Mouse (Mus musculus) cerebellum, adult 2 months (tissue): ENCODE data around the gene Gm21897. TPM values are rescaled to one million over a fixed set of nuclear protein-coding genes. Genes with fewer than 3 reads are reported as not detected.

Source experiments
- DNase-seq, 2 experiments: peaks; one replicate each; pipeline ENCODE4 v3.0.0; 2021
- H3K27ac ChIP-seq: fragments of 200-500 bp; 2 replicates; pipeline ENCODE4 v1.5.1; 2012; ENCODE audit warnings: low read length, control low read depth, inconsistent platforms; ENCODE audit not compliant: insufficient read depth
- H3K27me3 ChIP-seq: fragments of 200-500 bp; 2 replicates; pipeline ENCODE4 v1.6.1; 2012; ENCODE audit warnings: inconsistent platforms, mild to moderate bottlenecking, low read length, moderate library complexity; ENCODE audit not compliant: control insufficient read depth, insufficient read depth
- H3K4me1 ChIP-seq: fragments of 200-500 bp; 2 replicates; pipeline ENCODE4 v1.6.1; 2011; ENCODE audit warnings: low read length; ENCODE audit not compliant: control insufficient read depth, insufficient read depth
- H3K4me3 ChIP-seq: fragments of 200-500 bp; replicated peaks from 2 replicates; pipeline ENCODE3; 2011; ENCODE audit warnings: mild to moderate bottlenecking, low read depth, low read length, control low read depth; ENCODE audit not compliant: insufficient read depth
- CTCF ChIP-seq: fragments of 200-500 bp; IDR thresholded peaks from 2 replicates; pipeline ENCODE4 v1.5.1; 2011; ENCODE audit warnings: low read depth, mild to moderate bottlenecking, control low read depth, low read length, moderate library complexity, borderline replicate concordance; ENCODE audit not compliant: insufficient read depth
- POLR2A ChIP-seq: fragments of 200-500 bp; IDR thresholded peaks from 2 replicates; pipeline ENCODE4 v1.6.1; 2011; ENCODE audit warnings: low read length, control low read depth, borderline replicate concordance; ENCODE audit not compliant: insufficient read depth
- WGBS: fragments of 180-500 bp; shearing (Covaris S2); methylation state at CpG from one replicate; pipeline ENCODE4 v1.1.7; 2018; 5-methylcytosine and 5-hydroxymethylcytosine counted together
- polyA plus RNA-seq: library from polyadenylated mRNA; depleted of rRNA; stranded (reverse); fragments of >200 nt; gene quantifications from 2 replicates; pipeline ENCODE4 v1.2.3, GENCODE M21; 2012

The Gm21897 gene
- polyA plus RNA-seq, 1 experiment: not detected

- Histone ChIP-seq H3K4me3 (no peak overlapping the region), H3K4me1 (no peaks in the 10 kb centered on the region), H3K27ac (no peak overlapping the region), H3K27me3 (no peaks in the 10 kb centered on the region)
- DNase-seq: no peak
- TF ChIP-seq CTCF (no peak), POLR2A (no peak)
- WGBS: 58% methylated on average over 2 of the region's 2 CpGs
Observed at GRCm38 (mm10) chr16:15349381-15349780, 32.1 kb downstream of the Gm21897 start.

GRCm38 (mm10) chr16:15351301-15351700 is 34.0 kb downstream of the Gm21897 start:
- no peaks in the 10 kb centered on the region for H3K27me3 ChIP-seq
- TF ChIP-seq POLR2A: no peak
- H3K4me3 ChIP-seq: no peak overlapping the region
- no peak overlapping the region for H3K27ac ChIP-seq
- 26% methylated on average over 1 of the region's 1 CpGs for WGBS
- DNase-seq: no peak
- no peaks in the 10 kb centered on the region for H3K4me1 ChIP-seq

DNA sequence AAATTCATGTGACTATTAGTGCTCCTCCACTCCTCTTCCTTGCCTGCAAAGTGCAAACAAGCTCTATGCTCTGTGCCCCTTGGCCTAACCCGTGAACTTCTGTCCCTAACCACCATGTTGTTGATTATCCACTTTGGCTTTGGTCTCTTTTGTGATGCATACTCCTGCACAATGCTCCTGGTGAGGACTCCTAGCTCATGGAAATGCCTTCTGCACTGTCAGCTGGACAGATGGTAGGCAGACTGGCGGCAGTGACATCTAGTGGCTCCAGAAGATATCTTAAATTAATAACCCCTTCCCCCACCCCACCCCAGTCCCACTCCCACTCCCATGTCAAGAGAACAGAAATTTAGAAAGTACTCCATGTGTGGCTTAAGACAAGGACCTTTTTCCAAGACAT is 35.1 kb downstream of the Gm21897 start:
- H3K4me1 ChIP-seq: no peaks in the 10 kb centered on the region
- no peak for DNase-seq
- H3K4me3 ChIP-seq: no peak overlapping the region
- no peaks in the 10 kb centered on the region for H3K27me3 ChIP-seq
- TF ChIP-seq POLR2A (no peak), CTCF (no peak)
- H3K27ac ChIP-seq: no peak overlapping the region
- WGBS: 29% methylated on average over 2 of the region's 2 CpGs

GRCm38 (mm10) chr16:15354901-15355300 is 37.6 kb downstream of the Gm21897 start:
- Histone ChIP-seq H3K4me3 (no peak overlapping the region), H3K4me1 (no peaks in the 10 kb centered on the region), H3K27me3 (no peaks in the 10 kb centered on the region), H3K27ac (no peak overlapping the region)
- no peak for TF ChIP-seq POLR2A
- TF ChIP-seq CTCF: no peak
- no peak for DNase-seq
- 51% methylated on average over 2 of the region's 2 CpGs for WGBS

DNA sequence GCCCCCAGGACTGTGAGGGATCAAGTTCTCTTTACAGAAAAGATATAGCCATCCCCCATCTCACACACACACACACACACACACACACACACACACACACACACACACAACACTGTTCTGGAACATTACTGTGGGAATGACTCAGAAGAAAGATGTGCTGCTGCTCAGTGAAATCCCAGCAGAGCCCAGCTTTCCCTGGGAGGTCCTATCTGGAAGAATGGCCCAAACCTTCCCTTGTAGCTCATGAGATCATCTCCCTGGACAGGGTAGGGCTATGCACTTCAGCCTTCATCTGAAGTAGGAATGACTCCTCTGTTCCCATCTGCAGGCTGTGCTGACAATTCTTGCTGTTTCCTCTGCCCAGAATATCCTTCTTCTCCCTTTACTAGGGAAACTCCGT is 38.1 kb downstream of the Gm21897 start:
- 79% methylated on average over 1 of the region's 1 CpGs for WGBS
- Histone ChIP-seq H3K4me3 (no peak overlapping the region), H3K27me3 (no peaks in the 10 kb centered on the region), H3K27ac (no peak overlapping the region), H3K4me1 (no peaks in the 10 kb centered on the region)
- no peak for TF ChIP-seq CTCF
- no peak for TF ChIP-seq POLR2A
- no peak for DNase-seq

DNA sequence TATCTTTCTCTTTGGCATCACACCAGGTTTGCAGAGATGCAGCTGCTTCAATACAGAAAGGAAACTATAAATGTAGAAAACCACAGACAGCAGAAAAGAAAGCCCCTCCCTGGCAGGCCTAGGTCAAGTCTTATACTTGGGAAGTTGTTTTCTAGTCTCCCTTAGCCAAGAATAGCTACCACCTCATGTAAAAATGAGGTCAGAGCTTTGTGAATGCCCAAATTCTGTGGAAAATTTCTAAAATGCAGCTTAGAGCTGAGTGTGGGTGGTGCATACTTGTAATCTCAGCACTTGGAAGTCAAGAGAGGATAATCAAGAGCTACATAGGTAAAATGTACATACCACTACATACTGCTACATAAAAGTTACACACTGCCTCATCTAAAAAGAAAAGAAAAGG is 40.5 kb downstream of the Gm21897 start:
- Histone ChIP-seq H3K4me3 (no peak overlapping the region), H3K27me3 (no peaks in the 10 kb centered on the region), H3K27ac (no peak overlapping the region), H3K4me1 (no peaks in the 10 kb centered on the region)
- no peak for TF ChIP-seq CTCF
- no peak for TF ChIP-seq POLR2A
- no peak for DNase-seq

DNA sequence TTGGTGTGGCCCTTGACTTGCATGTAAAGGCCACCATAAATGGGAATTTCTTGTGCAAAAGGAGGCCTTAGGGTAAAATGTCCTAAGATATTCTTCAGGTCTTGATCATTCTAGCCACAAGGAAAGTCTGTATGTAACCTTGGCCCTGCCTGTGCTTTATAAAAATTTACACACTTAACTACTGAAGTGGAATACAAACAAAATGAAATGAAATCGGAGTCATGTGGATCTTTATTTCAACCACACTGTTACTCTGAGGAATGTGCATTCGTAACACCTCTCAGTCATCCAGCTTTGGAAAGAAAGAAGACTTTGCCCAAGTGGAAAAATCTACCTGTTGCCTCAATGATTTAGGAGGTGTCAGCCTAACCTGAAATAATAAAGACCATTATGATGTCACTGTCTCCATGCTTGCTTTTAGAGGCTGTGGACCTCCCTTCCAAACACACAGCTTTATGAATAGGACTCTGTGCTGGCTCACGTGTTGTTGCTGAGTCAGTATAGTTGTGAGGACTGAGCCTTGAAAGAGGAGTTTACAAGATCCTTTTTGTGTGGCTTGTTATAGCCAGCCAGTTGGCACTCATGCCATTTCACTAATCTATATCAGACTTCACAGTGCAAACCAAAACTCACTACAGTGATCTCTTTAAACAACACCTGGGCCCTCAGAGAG is 42.0 kb downstream of the Gm21897 start:
- Histone ChIP-seq H3K27ac (no peak overlapping the region), H3K4me3 (no peak overlapping the region), H3K27me3 (no peaks in the 10 kb centered on the region), H3K4me1 (no peaks in the 10 kb centered on the region)
- 78% methylated on average over 3 of the region's 3 CpGs for WGBS
- DNase-seq: no peak
- TF ChIP-seq POLR2A (no peak), CTCF (no peak)

- Histone ChIP-seq H3K4me1 (no peaks in the 10 kb centered on the region), H3K27me3 (no peaks in the 10 kb centered on the region)
- TF ChIP-seq CTCF (no peak), POLR2A (no peak)
Observed at GRCm38 (mm10) chr16:15360825-15361224, 43.6 kb downstream of the Gm21897 start.

More at GRCm38 (mm10) chr16:15360825-15361224, 43.6 kb downstream of the Gm21897 start:
- Histone ChIP-seq H3K27ac (no peak overlapping the region), H3K4me3 (no peak overlapping the region)
- no peak for DNase-seq
